Mouse (Mus musculus) liver, postnatal 0 days (tissue): ENCODE results near the gene Fam208b. TPM values are rescaled to one million over a fixed set of nuclear protein-coding genes. Genes with fewer than 3 reads are reported as not detected.
A peak's percentile ranks its signal among the peaks of the same experiment; 100 is the strongest.

ENCODE experiments used
- ATAC-seq: fragments of 200-750 bp; cut with Nextera tagmentation; 2 replicates; pipeline ENCODE4 v1.8.0; 2017; ENCODE audit warnings: mild to moderate bottlenecking, moderate library complexity
- DNase-seq: peaks from one replicate; pipeline ENCODE4 v3.0.0-alpha.2; 2016
- H3K27ac ChIP-seq: fragments of 300-500 bp; sonication (generic); 2 replicates; pipeline ENCODE4 v1.5.1; 2014; ENCODE audit warnings: antibody characterized with exemption, moderate library complexity, mild to moderate bottlenecking, low read depth
- H3K27me3 ChIP-seq: fragments of 300-500 bp; sonication (generic); 2 replicates; pipeline ENCODE4 v1.6.1; 2014; ENCODE audit warnings: low read length, control low read depth, mixed read lengths; ENCODE audit not compliant: insufficient read depth
- H3K36me3 ChIP-seq: fragments of 300-500 bp; sonication (generic); replicated peaks from 2 replicates; pipeline ENCODE4 v1.6.1; 2014; ENCODE audit warnings: mild to moderate bottlenecking, control low read depth, low read length, moderate library complexity, mixed read lengths; ENCODE audit not compliant: insufficient read depth
- H3K4me1 ChIP-seq: fragments of 300-500 bp; sonication (generic); 2 replicates; pipeline ENCODE4 v1.6.1; 2014; ENCODE audit warnings: antibody characterized with exemption, mild to moderate bottlenecking, control low read depth; ENCODE audit not compliant: insufficient read depth
- H3K4me2 ChIP-seq: fragments of 300-500 bp; sonication (generic); 2 replicates; pipeline ENCODE4 v1.6.1; 2014; ENCODE audit warnings: low read depth, mild to moderate bottlenecking, low read length, moderate library complexity, mixed read lengths
- H3K4me3 ChIP-seq: fragments of 300-500 bp; sonication (generic); 2 replicates; pipeline ENCODE4 v1.5.1; 2014; ENCODE audit warnings: low read depth, low read length
- H3K9ac ChIP-seq: fragments of 300-500 bp; sonication (generic); replicated peaks from 2 replicates; pipeline ENCODE4 v1.6.1; 2014; ENCODE audit warnings: mild to moderate bottlenecking, moderate library complexity
- H3K9me3 ChIP-seq: fragments of 300-500 bp; sonication (generic); 2 replicates; pipeline ENCODE4 v1.6.1; 2016; ENCODE audit warnings: mild to moderate bottlenecking, control low read depth, low read length, mixed read lengths
- CTCF ChIP-seq: sonication (generic); IDR thresholded peaks from 2 replicates; pipeline ENCODE4 v1.5.1; 2016; ENCODE audit warnings: antibody characterized with exemption, low read depth
- EP300 ChIP-seq: IDR thresholded peaks from 2 replicates; pipeline ENCODE4 v1.6.1; 2016; ENCODE audit warnings: antibody characterized with exemption, low read depth, mild to moderate bottlenecking
- WGBS: fragments of 180-500 bp; shearing (Covaris S2); extraction: QIAGEN DNeasy Blood & Tissue Kit; methylation state at CpG from one replicate; pipeline ENCODE4 v1.1.7; 2014; ENCODE audit not compliant: insufficient replicate concordance; 5-methylcytosine and 5-hydroxymethylcytosine counted together
- polyA plus RNA-seq: library from polyadenylated mRNA; unstranded; fragments of >200 nt; fragmentation: Nextera tagmentation; extraction: Ambion mirVana; gene quantifications from 2 replicates; pipeline ENCODE4 v1.2.1, GENCODE M21; 2015

The Fam208b gene
- polyA plus RNA-seq, 1 experiment from 2014 or later, result 3.0 TPM

DNA sequence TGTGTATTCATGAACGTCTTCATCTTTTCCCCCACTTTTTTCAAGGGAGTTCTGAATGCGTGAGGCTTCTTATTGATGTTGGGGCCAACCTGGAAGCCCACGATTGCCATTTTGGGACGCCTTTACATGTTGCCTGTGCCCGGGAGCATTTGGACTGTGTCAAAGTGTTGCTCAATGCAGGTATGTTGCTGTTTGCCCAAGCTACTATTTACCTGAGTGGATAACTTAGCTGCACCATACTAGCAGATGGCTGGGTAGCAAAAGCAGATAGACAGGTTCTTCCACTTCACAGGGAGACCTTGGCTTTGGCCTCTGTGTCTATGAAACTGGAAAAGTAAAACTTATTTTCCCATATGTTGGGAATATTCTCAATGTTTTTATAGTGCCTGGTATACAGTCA is 34.0 kb upstream of the Fam208b start:
- DNase-seq, result no peak
- 59% methylated on average over 5 of the region's 5 CpGs for WGBS
- Histone ChIP-seq H3K27ac (peak overlapping the region; percentile 83; the same call in 1 of the 2 replicates), H3K4me3 (no peak overlapping the region), H3K9me3 (no peaks in the 10 kb centered on the region), H3K27me3 (no peaks in the 10 kb centered on the region), H3K4me2 (no peak overlapping the region), H3K36me3 (peaks cover 2% of the 10 kb centered on the region; the same call in 1 of the 2 replicates), H3K9ac (no peak overlapping the region), H3K4me1 (0 out of 2 replicates have a peak, but pooled peaks cover 3% of the 10 kb centered on the region)
- TF ChIP-seq CTCF, result no peak
- no peak for TF ChIP-seq EP300
- ATAC-seq, result peak; percentile 70

- no peak overlapping the region for H3K9ac ChIP-seq
- H3K4me1 ChIP-seq, result 0 out of 2 replicates have a peak, but pooled peaks cover 3% of the 10 kb centered on the region
- WGBS, result 61% methylated on average over 5 of the region's 5 CpGs
- DNase-seq (no peak), ATAC-seq (no peak)
- TF ChIP-seq CTCF, result no peak
- TF ChIP-seq EP300, result no peak
- no peaks in the 10 kb centered on the region for H3K36me3 ChIP-seq
- no peaks in the 10 kb centered on the region for H3K9me3 ChIP-seq
- H3K27me3 ChIP-seq, result no peaks in the 10 kb centered on the region
- H3K27ac ChIP-seq, result peak overlapping the region; percentile 48; the same call in 1 of the 2 replicates
- H3K4me2 ChIP-seq, result no peak overlapping the region
- H3K4me3 ChIP-seq, result no peak overlapping the region
Measured at GRCm38 (mm10) chr13:3642538-3642937, 31.6 kb upstream of the Fam208b start.

GRCm38 (mm10) chr13:3642049-3642448 is 31.1 kb upstream of the Fam208b start:
- Histone ChIP-seq H3K36me3 (no peaks in the 10 kb centered on the region), H3K4me2 (no peak overlapping the region), H3K9me3 (no peaks in the 10 kb centered on the region), H3K4me3 (no peak overlapping the region), H3K4me1 (0 out of 2 replicates have a peak, but pooled peaks cover 3% of the 10 kb centered on the region), H3K9ac (no peak overlapping the region), H3K27me3 (no peaks in the 10 kb centered on the region), H3K27ac (peak overlapping the region; percentile 16; the same call in 1 of the 2 replicates)
- WGBS, result 75% methylated on average over 9 of the region's 9 CpGs
- DNase-seq (peak; percentile 64), ATAC-seq (peak; percentile 49)
- TF ChIP-seq EP300, result no peak
- TF ChIP-seq CTCF, result peak; percentile 68

- ATAC-seq (peak; percentile 38), DNase-seq (peak; percentile 49)
- H3K36me3 ChIP-seq, result no peaks in the 10 kb centered on the region
- peak overlapping the region; percentile 61 for H3K27ac ChIP-seq
- H3K4me3 ChIP-seq, result peak overlapping the region; percentile 24; the same call in 1 of the 2 replicates
- TF ChIP-seq EP300 (no peak), CTCF (no peak)
- H3K9ac ChIP-seq, result no peak overlapping the region
- peak overlapping the region; percentile 54 for H3K4me2 ChIP-seq
- WGBS, result 46% methylated on average over 11 of the region's 11 CpGs
- H3K4me1 ChIP-seq, result peaks cover 6% of the 10 kb centered on the region; the same call in 1 of the 2 replicates
- H3K27me3 ChIP-seq, result no peaks in the 10 kb centered on the region
- no peaks in the 10 kb centered on the region for H3K9me3 ChIP-seq
Measured at GRCm38 (mm10) chr13:3636797-3637196, 25.9 kb upstream of the Fam208b start.

- TF ChIP-seq EP300, result no peak
- no peak for TF ChIP-seq CTCF
- H3K27ac ChIP-seq, result no peak overlapping the region
Measured at GRCm38 (mm10) chr13:3635076-3635475, 24.2 kb upstream of the Fam208b start.

DNA sequence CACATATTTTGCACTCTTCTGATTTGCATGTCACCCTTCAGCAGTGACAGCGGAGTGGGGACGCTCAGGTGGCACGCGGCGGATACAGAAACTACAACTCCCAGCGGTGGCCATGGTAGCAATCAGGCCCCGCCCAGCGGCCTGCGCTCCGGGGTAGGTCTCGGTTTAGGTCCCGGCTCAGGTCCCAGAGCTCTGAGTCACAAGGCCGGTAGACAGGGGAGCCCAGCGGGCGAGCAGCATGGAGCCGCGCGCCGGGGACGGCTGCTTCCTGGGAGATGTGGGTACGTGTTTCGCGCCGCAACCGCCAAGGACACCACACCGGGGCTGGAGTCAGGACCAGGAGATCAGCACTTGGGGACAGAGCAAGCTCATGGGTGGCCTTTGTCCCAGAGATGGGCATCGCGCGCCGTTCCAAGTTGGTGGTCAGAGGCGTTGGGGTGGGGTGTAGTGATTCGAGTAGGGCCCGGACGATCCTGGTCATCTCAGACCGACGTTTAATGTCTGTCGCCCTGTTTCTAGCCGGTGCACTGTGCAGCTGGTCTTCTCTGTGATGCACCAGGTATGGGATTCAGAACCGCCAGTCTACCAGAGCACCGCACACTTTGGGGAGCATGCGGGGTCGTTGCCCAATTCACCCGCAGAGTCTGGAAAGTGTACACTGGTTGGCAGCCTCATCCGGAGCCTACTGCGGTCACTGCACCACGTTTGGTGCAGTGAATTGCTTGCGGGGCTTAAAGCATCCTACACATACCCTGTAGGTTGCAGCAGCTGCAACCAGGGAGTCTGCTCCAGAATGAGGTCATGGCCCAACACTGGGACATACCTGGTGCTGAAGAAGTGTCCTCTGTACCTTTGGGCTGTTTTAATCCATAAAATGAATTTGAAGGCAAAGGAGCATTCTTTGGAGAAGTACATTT is 23.2 kb upstream of the Fam208b start, which contains the start of gene Asb13:
Gene Asb13, plus strand, starts transcription at position 138 of the 917 bp plus-strand sequence.
- H3K4me2 ChIP-seq, result peak within 1 kb of the TSS; percentile 87
- TF ChIP-seq CTCF (0 out of 2 replicates have a peak, but pooled peaks have one; percentile 12), EP300 (no peak)
- ATAC-seq (peak; percentile 93), DNase-seq (peak; percentile 86)
- H3K4me1 ChIP-seq, result peaks cover 6% of the 10 kb centered on the region; the same call in 1 of the 2 replicates
- H3K9ac ChIP-seq, result peak within 1 kb of the TSS; percentile 71
- no peaks in the 10 kb centered on the region for H3K27me3 ChIP-seq
- WGBS, result 2% methylated on average over 47 of the region's 47 CpGs
- peak within 1 kb of the TSS; percentile 74 for H3K27ac ChIP-seq
- peak within 1 kb of the TSS; percentile 72 for H3K4me3 ChIP-seq
- H3K36me3 ChIP-seq, result no peaks in the 10 kb centered on the region
- no peaks in the 10 kb centered on the region for H3K9me3 ChIP-seq

More at GRCm38 (mm10) chr13:3635076-3635475, 24.2 kb upstream of the Fam208b start:
- Histone ChIP-seq H3K4me2 (peak overlapping the region; percentile 87; the same call in 1 of the 2 replicates), H3K36me3 (no peaks in the 10 kb centered on the region), H3K27me3 (no peaks in the 10 kb centered on the region), H3K9ac (no peak overlapping the region), H3K9me3 (no peaks in the 10 kb centered on the region), H3K4me3 (no peak overlapping the region), H3K4me1 (peaks cover 6% of the 10 kb centered on the region; the same call in 1 of the 2 replicates)
- no peak for ATAC-seq
- 74% methylated on average over 3 of the region's 3 CpGs for WGBS
- no peak for DNase-seq
